In genomic region chr10:78100989-78101780, GRCm38 (mm10) we compare ENCODE assay signal across 9 mouse cellular contexts. TPM values are rescaled to one million over a fixed set of nuclear protein-coding genes. Genes with fewer than 3 reads are reported as not detected.
DNase-seq lines count a peak whose midpoint lies in the region; ATAC-seq lines count a peak whose summit lies in the region.
"Had no signal": no experiment of that assay in that cellular context is flagged by ENCODE, and none has a peak within 500 bp of the region (broad histone marks: within the 10 kb centered on the region; RNA-seq: fewer than 3 reads in every experiment).

No protein-coding gene starts in this region.

- H3K4me3 ChIP-seq in hindbrain, embryonic 16.5 days (ENCODE audit: low read length) = peak overlapping the region; percentile 22
- H3K4me3 ChIP-seq in midbrain, embryonic 10.5 days = peak overlapping the region; percentile 44
- H3K4me3 ChIP-seq: erythroblast, embryonic 14.5 days had no signal

- H3K27me3 ChIP-seq in hindbrain, embryonic 16.5 days (replicated peaks; ENCODE audit: control insufficient read depth, insufficient read depth, low read length) = no peaks in the 10 kb centered on the region
- H3K27me3 ChIP-seq in midbrain, embryonic 10.5 days (ENCODE audit: low read depth, poor library complexity, severe bottlenecking) = no peaks in the 10 kb centered on the region

- no peaks in the 10 kb centered on the region for H3K36me3 ChIP-seq in hindbrain, embryonic 16.5 days (ENCODE audit: control insufficient read depth, insufficient read depth, low read length)
- no peaks in the 10 kb centered on the region for H3K36me3 ChIP-seq in midbrain, embryonic 10.5 days

- 0 out of 2 replicates have a peak overlapping the region, but pooled peaks have one; percentile 7 for H3K27ac ChIP-seq in hindbrain, embryonic 16.5 days (ENCODE audit: low read depth, low read length)
- peak overlapping the region; percentile 47; the same call in 1 of the 2 replicates for H3K27ac ChIP-seq in midbrain, embryonic 10.5 days (replicated peaks)

- no peaks in the 10 kb centered on the region for H3K9me3 ChIP-seq in hindbrain, embryonic 16.5 days (ENCODE audit: control insufficient read depth, low read length)
- H3K9me3 ChIP-seq in midbrain, embryonic 10.5 days (replicated peaks) = no peaks in the 10 kb centered on the region

- H3K4me2 ChIP-seq in hindbrain, embryonic 16.5 days (ENCODE audit: low read length) = peak overlapping the region; percentile 55

- peak; percentile 90 for ATAC-seq in hindbrain, embryonic 16.5 days

- H3K4me1 ChIP-seq in hindbrain, embryonic 16.5 days (ENCODE audit: control insufficient read depth, insufficient read depth, low read depth, low read length) = peaks cover 6% of the 10 kb centered on the region; the same call in 1 of the 2 replicates
- peaks cover 13% of the 10 kb centered on the region for H3K4me1 ChIP-seq in midbrain, embryonic 10.5 days

- 34% methylated on average over 16 of the region's 16 CpGs for WGBS in hindbrain, embryonic 16.5 days
- WGBS in midbrain, embryonic 10.5 days = 31% methylated on average over 16 of the region's 16 CpGs

- H3K9ac ChIP-seq in hindbrain, embryonic 16.5 days (ENCODE audit: low read depth, low read length) = peak overlapping the region; percentile 39; the same call in 1 of the 2 replicates

- DNase-seq in brain, adult 2 months (ENCODE audit: low read depth, low spot score) = peak; percentile 41
- peak; percentile 13 for DNase-seq in embryo, embryonic 11.5 days (ENCODE audit: low read depth, low spot score)
- DNase-seq in midbrain, embryonic 10.5 days (ENCODE audit: low spot score) = peak; percentile 22
- DNase-seq in right cerebral cortex, adult 2 months (ENCODE audit: low spot score in 2 of 2) = no peak
- no peak for DNase-seq in urinary bladder, postnatal 10 days (ENCODE audit: low spot score)
- no peak for DNase-seq in adrenal gland, postnatal 4 days (ENCODE audit: low spot score in 2 of 2)

RNA-seq across cellular contexts. Expression of gene Icosl, which starts 32.1 kb away (rescaled TPM):
- polyA plus RNA-seq in hindbrain, embryonic 16.5 days (2015; fragmentation: Nextera tagmentation; extraction: Ambion mirVana) = 0.94 and 1.2 TPM in 2 replicates
- polyA plus RNA-seq in midbrain, embryonic 10.5 days (2016; fragmentation: Nextera tagmentation; extraction: Ambion mirVana) = 2.2 and 2.6 TPM in 2 replicates
- total RNA-seq in adrenal gland, postnatal 4 days (2021) = 10 to 100 TPM; 15.4 to 19.4 TPM

RNA-seq across cellular contexts. Expression of gene Aire, which starts 57.8 kb away (rescaled TPM):
- 0.06 TPM in 1 of 2 replicates, not detected in the other for polyA plus RNA-seq in hindbrain, embryonic 16.5 days (2015; fragmentation: Nextera tagmentation; extraction: Ambion mirVana)
- 0.12 and 0.19 TPM in 2 replicates for polyA plus RNA-seq in midbrain, embryonic 10.5 days (2016; fragmentation: Nextera tagmentation; extraction: Ambion mirVana)
- total RNA-seq in adrenal gland, postnatal 4 days (2021) = not detected
- total RNA-seq: liver, adult 2 months had no signal
- polyA plus RNA-seq: erythroblast, embryonic 14.5 days; liver, adult 2 months had no signal

RNA-seq across cellular contexts. Expression of gene Dnmt3l, which starts 59.4 kb away (rescaled TPM):
- not detected in 2 replicates for polyA plus RNA-seq in hindbrain, embryonic 16.5 days (2015; fragmentation: Nextera tagmentation; extraction: Ambion mirVana)
- 0.12 and 0.14 TPM in 2 replicates for polyA plus RNA-seq in midbrain, embryonic 10.5 days (2016; fragmentation: Nextera tagmentation; extraction: Ambion mirVana)
- total RNA-seq in adrenal gland, postnatal 4 days (2021) = 1 to 10 TPM; 2.9 to 3.2 TPM
- total RNA-seq: liver, adult 2 months had no signal
- polyA plus RNA-seq: erythroblast, embryonic 14.5 days; liver, adult 2 months had no signal

Comparison
In these comparisons a context has a peak if more than half of its experiments do, and no peak if none do; other contexts are left out.
1. DNase-seq: peak in brain, adult 2 months (single experiment), embryo, embryonic 11.5 days (single experiment) and midbrain, embryonic 10.5 days (single experiment); none in right cerebral cortex, adult 2 months (0 of 2), urinary bladder, postnatal 10 days (single experiment) and adrenal gland, postnatal 4 days (0 of 2).